Mouse (Mus musculus) effector memory CD4-positive, alpha-beta T cell, adult 5 months (primary cell): Measurements from ENCODE around the gene Ccdc58. TPM values are rescaled to one million over a fixed set of nuclear protein-coding genes. Genes with fewer than 3 reads are reported as not detected.

Experiments
- polyA plus RNA-seq: library from polyadenylated mRNA; unstranded; fragments of 100-300 nt; shearing (Covaris generic); gene quantifications from one replicate; pipeline ENCODE4 v1.2.1, GENCODE M21; 2017

Gene Ccdc58
- 20.7 TPM for polyA plus RNA-seq

GRCm38 (mm10) chr16:36071450-36072379 lies at the start of gene Ccdc58, which contains the start of gene Fam162a:
Gene Ccdc58 (plus strand): TSS chr16:36071685.
Gene Fam162a (minus strand): TSS chr16:36071594.

GRCm38 (mm10) chr16:36040640-36041624 lies 30.6 kb upstream of the Ccdc58 start, which contains the start of gene Wdr5b:
Gene Wdr5b (plus strand): TSS chr16:36041190.

GRCm38 (mm10) chr16:36131141-36131540 lies 59.7 kb downstream of the Ccdc58 start, which contains the start of gene Csta1:
Gene Csta1 (minus strand): TSS chr16:36131241.

Other genes with a start within 250 kb of the Ccdc58 start
- gene Parp14, start 200.1 kb upstream of the Ccdc58 start, polyA plus RNA-seq = 43.6 TPM
- gene Parp9, start 133.2 kb upstream of the Ccdc58 start, polyA plus RNA-seq = 37.4 TPM
- gene Dtx3l, start 132.5 kb upstream of the Ccdc58 start, polyA plus RNA-seq = 22.8 TPM
- 214 TPM for gene Kpna1, start 92.9 kb upstream of the Ccdc58 start, polyA plus RNA-seq
- gene Wdr5b, start 30.5 kb upstream of the Ccdc58 start, polyA plus RNA-seq = 2.6 TPM
- gene Fam162a, start 91 bp upstream of the Ccdc58 start, polyA plus RNA-seq = 56.6 TPM
- not detected for gene Csta1, start 59.6 kb downstream of the Ccdc58 start, polyA plus RNA-seq
- gene Stfa2l1, start 85.1 kb downstream of the Ccdc58 start, polyA plus RNA-seq = not detected
- gene Gm5483, start 112.5 kb downstream of the Ccdc58 start, polyA plus RNA-seq = not detected
- not detected for gene Gm5416, start 138.7 kb downstream of the Ccdc58 start, polyA plus RNA-seq
- not detected for gene 2010005H15Rik, start 149.8 kb downstream of the Ccdc58 start, polyA plus RNA-seq
- not detected for gene Stfa1, start 205.3 kb downstream of the Ccdc58 start, polyA plus RNA-seq